Mouse (Mus musculus) left cerebral cortex, adult 11 months (tissue): ENCODE measurements around the gene Mepce.
"Not testable (repeated sequence)": the region's sequence is repeated elsewhere in the genome, so short reads cannot be mapped to it uniquely, and the experiment has no call there.

Experiments used
- DNase-seq: peaks from one replicate; pipeline ENCODE4 v3.0.0; 2022; ENCODE audit warnings: low spot score

The Mepce gene

DNA sequence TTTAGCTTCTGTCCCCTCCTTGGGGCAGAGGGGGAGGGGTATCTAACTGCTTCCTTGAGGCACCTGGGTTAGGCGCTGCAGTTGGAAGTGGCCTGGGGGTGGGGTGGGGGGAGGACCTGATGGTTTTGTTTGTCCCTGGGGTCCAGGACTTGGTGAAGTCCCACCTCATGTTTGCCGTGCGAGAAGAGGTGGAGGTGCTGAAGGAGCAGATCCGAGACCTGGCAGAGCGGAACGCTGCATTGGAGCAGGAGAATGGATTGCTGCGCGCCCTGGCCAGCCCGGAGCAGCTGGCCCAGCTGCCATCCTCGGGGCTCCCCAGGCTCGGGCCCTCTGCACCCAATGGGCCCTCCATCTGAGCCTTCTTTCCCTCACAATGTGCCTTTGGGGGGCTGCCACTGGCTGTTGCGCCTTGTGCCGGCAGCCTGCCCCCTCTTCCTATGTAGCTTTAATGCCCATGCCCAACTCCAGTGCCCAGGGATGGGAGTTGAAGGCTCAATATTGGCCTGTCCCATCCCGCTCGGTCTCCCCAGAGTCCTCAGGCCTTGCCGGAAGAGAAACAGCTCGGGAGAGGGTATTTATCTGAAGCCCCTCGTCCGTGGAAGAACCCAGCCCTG, 28.4 kb downstream of the Mepce start:
- DNase-seq: no peak

DNA sequence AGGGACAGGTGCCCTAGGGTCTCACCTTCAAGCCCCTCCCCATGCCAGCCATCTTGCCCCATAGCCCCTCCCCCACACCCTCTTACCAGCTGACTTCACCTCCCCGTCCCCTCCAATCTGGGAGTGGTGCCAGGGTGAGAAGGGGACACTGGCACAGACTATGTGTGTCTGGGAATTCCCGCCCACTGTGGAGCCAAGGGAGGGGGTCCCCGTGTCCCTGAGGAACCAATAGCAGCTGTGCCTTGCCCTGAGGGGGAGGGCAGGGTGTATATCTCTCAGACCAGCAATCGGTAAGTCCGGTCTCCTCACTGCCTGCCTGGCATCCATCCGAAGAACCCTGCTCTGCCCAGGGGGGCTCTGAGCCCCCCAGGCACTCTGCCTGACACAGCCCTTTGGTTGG, 29.6 kb downstream of the Mepce start:
- peak; percentile 85 for DNase-seq

DNA sequence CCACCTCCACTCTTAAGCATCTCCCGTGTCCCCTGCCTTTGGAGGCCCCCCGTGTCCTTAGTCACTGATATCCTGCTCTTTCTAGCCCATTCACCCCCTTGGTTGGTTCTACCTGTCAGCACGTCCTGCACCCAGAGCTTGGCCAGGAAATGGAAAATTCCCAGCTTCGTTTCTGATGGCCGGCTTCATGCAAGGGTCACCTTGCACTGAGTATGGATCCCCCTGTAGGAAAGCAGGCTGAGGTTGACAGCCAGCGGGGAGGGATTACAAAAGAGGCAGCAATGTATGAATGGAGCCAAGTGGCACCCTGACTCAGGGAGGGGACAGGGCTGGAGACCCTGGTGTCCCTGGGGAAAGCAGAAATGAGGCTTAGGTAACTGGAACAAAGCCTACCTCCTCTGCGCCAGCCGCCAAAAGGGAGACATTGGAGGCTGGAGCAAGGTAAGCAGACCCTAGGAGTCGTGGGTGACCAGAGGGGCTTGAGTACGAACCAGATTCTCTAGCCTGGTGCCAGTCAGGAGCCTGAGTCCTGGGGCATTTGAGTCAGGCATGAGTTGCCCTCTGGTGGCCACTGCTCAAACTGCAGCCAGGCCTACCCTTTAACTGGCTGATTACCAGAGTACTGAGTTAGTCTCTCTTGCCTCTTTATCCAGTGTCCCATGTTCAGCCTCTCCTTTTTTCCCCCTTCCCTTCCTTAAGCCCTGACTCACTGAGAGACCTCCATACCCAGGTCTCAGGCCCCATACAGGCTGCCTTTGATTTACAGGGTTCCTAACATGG, 30.4 kb downstream of the Mepce start:
- DNase-seq: peak; percentile 87

DNA sequence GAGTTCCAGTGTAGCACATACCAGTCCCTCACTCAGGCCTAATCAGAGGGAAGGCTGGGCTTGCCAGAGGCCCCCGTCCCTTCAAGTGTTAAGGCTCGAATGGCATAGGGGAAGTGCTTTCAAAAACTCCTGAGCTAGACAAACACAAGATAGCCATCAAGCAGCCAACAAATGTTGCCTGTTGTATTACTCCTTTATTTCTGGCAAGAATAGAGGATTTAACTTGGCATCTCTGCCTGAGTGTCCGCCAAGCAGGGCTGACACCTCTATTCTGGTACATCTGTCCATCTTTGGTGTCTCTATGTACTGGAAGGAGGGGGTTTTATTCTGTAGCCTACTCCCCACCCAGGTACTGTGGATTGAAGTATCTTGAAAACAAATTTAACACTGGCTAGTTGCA, 31.3 kb downstream of the Mepce start:
- DNase-seq: no peak

GRCm38 (mm10) chr5:137755425-137755824, 32.0 kb downstream of the Mepce start:
- DNase-seq: no peak

DNA sequence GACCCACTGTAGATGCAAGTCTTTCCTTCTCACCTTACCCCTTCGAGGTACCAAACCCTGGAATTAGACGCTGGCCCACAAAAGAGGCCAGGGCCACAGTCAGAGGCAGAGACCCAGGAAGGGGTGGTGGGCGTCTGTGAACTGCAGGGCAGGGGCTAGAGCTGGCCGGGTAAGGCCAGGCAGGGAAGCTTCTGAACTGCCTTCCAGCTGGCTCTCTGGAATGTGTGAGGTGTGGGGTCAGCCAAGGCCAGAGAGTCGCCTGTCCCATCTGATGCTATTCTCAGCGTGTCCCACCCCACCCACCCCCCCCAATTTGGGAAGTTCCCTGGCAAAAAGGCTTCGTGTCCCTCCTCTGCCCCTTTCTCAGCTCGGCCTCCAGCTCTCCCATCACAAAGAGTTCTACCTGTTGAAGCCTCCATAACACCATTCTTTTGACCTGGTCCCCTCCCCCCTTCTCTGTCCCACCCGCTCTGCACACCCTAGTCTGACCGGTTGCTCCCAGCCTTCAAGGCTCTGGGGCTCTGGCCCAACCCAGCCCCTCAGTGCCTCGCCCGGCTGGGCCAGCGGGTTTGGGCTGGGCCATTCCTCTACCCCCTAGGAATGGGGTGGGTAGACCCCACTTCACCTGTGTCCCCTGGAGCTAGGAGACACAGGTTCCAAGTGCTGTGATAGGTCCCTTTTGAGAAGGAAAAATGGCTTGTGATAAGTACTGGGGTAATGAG, 34.2 kb downstream of the Mepce start:
- DNase-seq: no peak

DNA sequence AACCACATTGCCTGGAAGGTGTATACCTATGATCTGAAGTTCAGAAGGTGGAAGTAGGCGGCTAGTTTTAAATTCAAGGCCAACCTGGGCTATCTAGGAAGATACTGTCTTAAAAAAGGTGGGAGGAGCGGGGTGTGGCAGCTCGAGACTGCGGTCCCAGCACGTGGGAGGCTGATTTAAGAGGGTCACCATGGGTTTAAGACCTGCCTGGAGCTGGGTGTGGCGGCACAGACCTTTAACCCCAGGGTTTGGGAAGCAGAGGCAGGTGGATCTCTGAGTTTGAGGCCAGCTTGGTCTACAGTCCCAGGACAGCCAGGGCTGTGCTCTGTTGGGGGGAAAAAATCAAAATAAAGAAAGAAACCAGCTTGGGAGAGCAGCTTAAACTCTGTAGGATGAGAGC, 35.5 kb downstream of the Mepce start:
- DNase-seq: no peak

DNA sequence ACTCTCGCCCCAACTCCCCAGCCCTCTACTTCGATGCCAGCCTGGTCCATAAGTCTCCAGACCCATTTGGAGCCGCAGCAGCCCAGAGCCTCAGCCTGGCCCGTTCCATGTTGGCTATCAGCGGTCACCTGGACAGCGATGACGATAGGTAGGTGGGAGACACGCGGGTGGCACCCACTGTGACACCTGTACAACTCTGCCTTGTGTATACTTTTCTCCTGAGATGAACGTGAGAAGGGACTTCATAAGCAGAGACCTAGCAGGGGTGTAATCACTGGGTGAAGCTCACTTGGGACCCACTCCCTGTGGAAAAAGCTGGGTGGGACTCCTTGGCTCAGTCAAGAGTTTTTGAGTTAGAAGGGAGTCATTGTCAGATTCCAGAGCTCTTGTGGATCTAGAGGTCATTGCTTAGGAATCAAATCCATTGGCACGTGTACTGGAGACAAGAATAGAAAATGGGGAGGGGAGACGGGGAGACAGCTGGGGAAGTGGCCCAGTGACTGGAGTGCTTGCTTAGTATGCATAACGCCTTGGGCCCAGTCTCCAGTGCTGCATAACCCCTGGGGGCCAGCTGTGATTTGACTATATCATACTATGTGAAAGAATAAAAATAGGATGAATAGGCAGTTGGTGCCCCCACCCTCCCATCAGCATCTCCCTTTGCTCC, 36.1 kb downstream of the Mepce start:
- no peak for DNase-seq

- not testable (repeated sequence) for DNase-seq
Observed at GRCm38 (mm10) chr5:137750212-137750611, 37.2 kb downstream of the Mepce start.

DNA sequence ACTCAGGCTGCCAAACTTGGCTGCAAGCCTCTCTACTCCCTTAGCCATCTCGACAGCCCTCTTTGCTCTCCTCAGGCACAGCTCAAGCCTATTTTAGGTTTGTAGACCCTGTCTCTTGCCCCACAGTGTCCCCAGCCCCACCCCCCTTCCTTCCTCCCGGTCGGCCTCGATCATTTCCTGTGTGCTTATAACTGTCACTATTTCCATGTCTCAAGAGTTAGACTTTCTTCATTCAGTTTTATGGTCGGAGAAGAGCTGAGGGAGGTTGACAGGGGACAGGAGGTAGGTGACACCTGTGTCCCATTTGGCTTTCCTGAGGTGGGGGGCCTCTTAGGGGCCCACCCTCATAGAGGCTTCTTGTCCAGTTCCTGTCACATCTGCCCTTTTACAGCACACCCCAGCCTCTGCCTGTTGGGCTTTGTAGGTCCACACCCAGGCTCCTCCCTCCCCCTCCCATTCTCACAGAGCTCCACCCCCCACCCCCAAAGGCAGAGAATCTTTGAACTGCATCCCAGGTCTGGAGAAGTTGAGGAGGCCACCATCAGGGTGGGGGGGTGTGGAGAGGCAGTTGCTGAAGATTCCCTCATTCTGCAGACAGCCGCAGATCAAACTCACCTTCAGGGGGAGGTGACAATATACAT, 38.1 kb downstream of the Mepce start:
- DNase-seq: no peak

DNA sequence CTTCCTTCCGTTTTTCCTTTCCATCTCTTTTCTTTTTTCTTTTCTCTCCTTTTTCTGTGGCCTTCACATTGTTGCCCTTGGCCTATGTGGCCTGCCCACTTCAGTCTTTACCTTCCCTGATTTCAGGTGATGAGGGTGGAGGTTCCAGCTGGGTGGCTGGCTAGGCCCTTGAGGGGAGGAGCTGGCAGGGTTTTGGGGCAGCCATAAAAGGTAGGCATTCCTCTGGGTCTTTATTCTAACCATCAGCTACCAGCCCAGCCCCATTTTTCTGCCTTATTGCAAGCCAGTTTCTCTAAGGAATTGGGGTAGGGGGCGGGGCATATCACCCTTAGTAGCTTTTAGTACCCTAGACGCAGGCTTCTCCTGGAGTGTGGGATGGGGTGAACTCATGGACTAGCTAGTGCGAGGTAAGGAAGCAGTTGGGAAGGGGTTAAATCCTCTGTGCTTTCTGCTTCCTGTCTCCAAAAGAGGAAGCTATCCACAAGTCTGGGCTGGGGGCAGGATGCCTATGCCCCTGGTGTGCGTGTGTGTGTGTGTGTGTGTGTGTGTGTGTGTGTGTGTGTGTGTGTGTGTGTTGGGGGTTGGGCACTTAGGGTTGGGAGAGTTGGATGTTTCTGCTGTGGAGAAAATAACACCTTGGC, 39.2 kb downstream of the Mepce start:
- no peak for DNase-seq

DNA sequence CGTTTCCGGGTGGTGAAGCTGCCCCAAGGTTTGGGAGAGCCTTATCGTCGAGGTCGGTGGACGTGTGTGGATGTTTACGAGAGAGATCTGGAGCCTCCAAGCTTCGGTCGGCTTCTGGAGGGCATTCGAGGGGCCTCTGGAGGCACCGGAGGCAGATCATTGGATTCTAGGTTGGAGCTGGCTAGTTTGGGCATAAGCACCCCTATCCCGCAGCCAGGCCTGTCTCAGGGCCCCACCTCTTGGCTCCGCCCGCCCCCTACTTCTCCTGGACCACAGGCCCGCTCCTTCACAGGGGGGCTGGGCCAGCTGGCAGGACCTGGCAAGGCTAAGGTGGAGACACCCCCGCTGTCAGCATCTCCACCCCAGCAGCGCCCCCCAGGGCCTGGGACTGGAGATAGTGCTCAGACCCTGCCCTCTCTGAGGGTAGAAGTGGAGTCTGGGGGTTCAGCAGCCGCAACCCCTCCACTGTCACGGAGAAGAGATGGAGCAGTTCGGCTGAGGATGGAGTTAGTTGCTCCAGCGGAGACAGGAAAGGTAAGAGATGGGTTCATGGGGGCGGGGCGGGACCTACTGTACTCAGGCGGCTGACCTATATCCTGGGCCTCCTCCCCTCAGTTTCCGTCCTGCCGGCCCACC, 40.0 kb downstream of the Mepce start:
- no peak for DNase-seq

DNA sequence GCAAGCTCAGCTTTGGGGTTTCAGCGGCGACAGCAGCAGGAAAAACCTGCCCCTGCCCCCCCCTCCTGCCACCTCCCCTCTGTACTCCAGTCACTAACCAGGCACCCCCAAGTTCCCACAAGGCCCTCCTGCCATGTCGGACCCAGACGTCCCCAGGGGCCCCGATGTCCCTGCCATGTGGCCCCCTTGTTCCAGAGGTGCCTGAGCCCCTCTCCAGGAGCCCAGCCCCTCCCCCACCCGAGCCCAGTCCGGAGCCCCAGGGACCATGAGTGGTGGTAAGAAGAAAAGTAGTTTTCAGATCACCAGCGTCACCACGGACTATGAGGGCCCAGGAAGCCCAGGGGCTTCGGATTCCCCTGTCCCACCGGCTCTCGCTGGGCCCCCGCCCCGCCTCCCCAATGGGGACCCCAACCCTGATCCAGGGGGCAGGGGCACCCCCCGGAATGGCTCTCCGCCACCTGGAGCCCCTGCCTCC, 40.6 kb downstream of the Mepce start:
- DNase-seq: no peak

GRCm38 (mm10) chr5:137746282-137746850, 41.1 kb downstream of the Mepce start:
- no peak for DNase-seq

DNA sequence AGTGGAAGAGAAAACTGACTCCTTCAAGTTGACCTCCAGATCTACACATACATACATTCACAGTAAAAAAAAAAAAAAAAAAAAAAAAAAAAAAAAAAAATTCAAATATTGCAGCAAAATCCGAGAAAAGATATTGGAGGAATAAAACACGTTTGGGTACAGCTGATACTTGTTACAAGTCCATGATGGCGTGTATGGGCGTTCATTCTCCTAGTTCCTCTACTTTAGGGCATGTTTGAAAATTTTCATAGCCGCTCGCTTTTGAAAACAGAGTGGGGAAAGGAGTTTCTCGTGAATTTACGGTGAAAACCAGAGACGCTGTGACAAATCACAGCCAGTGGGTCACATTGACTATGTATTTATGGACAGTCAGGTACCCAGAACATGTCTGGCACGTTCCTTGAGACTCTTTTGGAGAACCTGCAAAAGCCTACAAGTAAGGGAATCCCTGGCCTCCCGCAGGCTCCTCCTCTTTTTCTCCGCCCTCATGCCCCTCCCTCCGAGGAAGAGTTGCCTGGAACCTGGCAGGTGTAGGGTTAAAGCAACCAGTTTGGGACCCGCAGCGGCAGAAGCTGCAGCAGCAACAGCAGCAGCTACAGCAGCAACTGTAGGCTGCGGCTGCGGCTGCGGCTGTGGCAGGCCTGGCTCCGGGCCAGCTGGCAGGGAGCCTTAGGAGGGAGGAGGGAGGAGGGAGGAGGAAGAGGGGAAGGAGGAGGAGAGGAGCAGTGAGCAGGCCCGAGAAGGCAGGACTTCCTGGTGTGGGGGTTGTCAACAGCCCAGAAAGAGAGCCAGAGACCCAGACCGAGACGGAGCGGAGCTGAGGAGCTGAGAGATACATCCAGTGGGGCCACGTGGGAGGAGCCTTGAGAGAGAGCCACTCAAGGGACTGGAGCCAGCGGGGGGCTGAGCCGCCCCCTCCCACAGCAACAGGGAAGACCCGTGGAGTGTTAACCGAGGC, 42.0 kb downstream of the Mepce start, which contains the start of gene Tsc22d4:
Tsc22d4 (plus strand) TSS at position 517 of the 958 bp plus-strand sequence.
- peak; percentile 86 for DNase-seq

DNA sequence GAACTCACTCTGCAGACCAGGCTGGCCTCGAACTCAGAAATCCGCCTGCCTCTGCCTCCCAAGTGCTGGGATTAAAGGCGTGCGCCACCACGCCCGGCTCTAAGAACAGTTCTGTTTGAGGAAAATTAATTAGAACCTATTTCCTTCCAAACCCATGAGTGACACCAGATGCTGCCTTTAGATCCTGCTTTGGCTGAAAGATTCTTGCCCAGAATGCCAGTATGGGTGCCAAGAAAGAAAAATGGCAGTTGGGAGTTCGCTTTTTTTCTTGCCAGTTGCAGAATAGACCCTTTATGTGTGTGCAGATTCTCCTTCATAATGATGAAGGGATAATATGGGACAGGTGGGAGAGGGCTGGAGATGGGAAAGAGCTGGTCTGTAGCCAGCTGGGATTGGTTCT, 43.3 kb downstream of the Mepce start:
- no peak for DNase-seq

- no peak for DNase-seq
Observed at GRCm38 (mm10) chr5:137742836-137743235, 44.6 kb downstream of the Mepce start.

GRCm38 (mm10) chr5:137742048-137742447, 45.4 kb downstream of the Mepce start:
- DNase-seq: no peak
